ENCODE assay signal across 8 mouse cellular contexts in genomic region chr5:115614948-115615347, GRCm38 (mm10). TPM values are rescaled to one million over a fixed set of nuclear protein-coding genes. Genes with fewer than 3 reads are reported as not detected.
DNase-seq lines count a peak whose midpoint lies in the region; ATAC-seq and TF ChIP-seq lines count a peak whose summit lies in the region.

No protein-coding gene starts in this region.

- ATAC-seq in forebrain, embryonic 12.5 days (ENCODE audit: low FRiP score): no peak

- H3K4me1 ChIP-seq in forebrain, embryonic 10.5 days: no peaks in the 10 kb centered on the region
- H3K4me1 ChIP-seq in forebrain, embryonic 12.5 days: no peaks in the 10 kb centered on the region
- H3K4me1 ChIP-seq in thymus, adult 2 months (replicated peaks; ENCODE audit: control insufficient read depth, insufficient read depth, low read length): no peaks in the 10 kb centered on the region
- no peaks in the 10 kb centered on the region for H3K4me1 ChIP-seq in liver, adult 2 months (ENCODE audit: control insufficient read depth, insufficient read depth, low read length)
- H3K4me1 ChIP-seq in small intestine, adult 2 months (ENCODE audit: control insufficient read depth, insufficient read depth, insufficient read length, low read length): peaks cover 5% of the 10 kb centered on the region; the same call in 1 of the 2 replicates

- no peaks in the 10 kb centered on the region for H3K27me3 ChIP-seq in forebrain, embryonic 10.5 days (ENCODE audit: poor library complexity, severe bottlenecking)
- H3K27me3 ChIP-seq in forebrain, embryonic 12.5 days: no peaks in the 10 kb centered on the region
- no peaks in the 10 kb centered on the region for H3K27me3 ChIP-seq in thymus, adult 2 months (ENCODE audit: control insufficient read depth, insufficient read depth, low read length)
- no peaks in the 10 kb centered on the region for H3K27me3 ChIP-seq in liver, adult 2 months (ENCODE audit: control insufficient read depth, insufficient read depth, low read length)
- no peaks in the 10 kb centered on the region for H3K27me3 ChIP-seq in small intestine, adult 2 months (ENCODE audit: control insufficient read depth, insufficient read depth, low read length)

- peak; percentile 44 for DNase-seq in forebrain, embryonic 10.5 days (ENCODE audit: extremely low spot score, low spot score)
- peak; percentile 58 for DNase-seq in thymus, adult 2 months
- DNase-seq in thymus, adult 18-20 months: no peak
- DNase-seq in forelimb bud, embryonic 11.5 days (ENCODE audit: low read depth, low spot score): peak; percentile 12
- peak; percentile 51 for DNase-seq in liver, adult 2 months (ENCODE audit: extremely low read depth, low read depth, low spot score)
- DNase-seq in frontal cortex, postnatal 10 days (ENCODE audit: low spot score in 2 of 2): no peak

- no peak overlapping the region for H3K27ac ChIP-seq in forebrain, embryonic 10.5 days
- no peak overlapping the region for H3K27ac ChIP-seq in forebrain, embryonic 12.5 days
- no peak overlapping the region for H3K27ac ChIP-seq in thymus, adult 2 months (ENCODE audit: control insufficient read depth, insufficient read depth, low read length)
- no peak overlapping the region for H3K27ac ChIP-seq in liver, adult 2 months (replicated peaks; ENCODE audit: insufficient read depth, low read depth, low read length)
- H3K27ac ChIP-seq in small intestine, adult 2 months (ENCODE audit: insufficient read depth, low read depth, low read length): no peak overlapping the region

- TF ChIP-seq POLR2A in thymus, adult 2 months (IDR thresholded peaks at IDR 0.05; ENCODE audit: control insufficient read depth, extremely low read depth, insufficient read depth, low read length, poor library complexity): no peak
- no peak for TF ChIP-seq POLR2A in liver, adult 2 months (IDR thresholded peaks at IDR 0.05; ENCODE audit: extremely low read depth, insufficient read depth, low read length)
- no peak for TF ChIP-seq POLR2A in small intestine, adult 2 months (IDR thresholded peaks at IDR 0.05; ENCODE audit: low read depth, low read length)

- no peaks in the 10 kb centered on the region for H3K79me2 ChIP-seq in liver, adult 2 months (ENCODE audit: control insufficient read depth, insufficient read depth, low read length)

- peaks cover 100% of the 10 kb centered on the region for H3K36me3 ChIP-seq in forebrain, embryonic 10.5 days (replicated peaks)
- H3K36me3 ChIP-seq in forebrain, embryonic 12.5 days (replicated peaks): peaks cover 100% of the 10 kb centered on the region
- peaks cover 43% of the 10 kb centered on the region for H3K36me3 ChIP-seq in thymus, adult 2 months (ENCODE audit: control insufficient read depth, insufficient read depth, low read length)
- H3K36me3 ChIP-seq in liver, adult 2 months (ENCODE audit: control insufficient read depth, insufficient read depth, low read length): peaks cover 15% of the 10 kb centered on the region
- H3K36me3 ChIP-seq in small intestine, adult 2 months (ENCODE audit: control insufficient read depth, insufficient read depth, low read length): peaks cover 80% of the 10 kb centered on the region

- no peak overlapping the region for H3K9ac ChIP-seq in forebrain, embryonic 12.5 days
- no peak overlapping the region for H3K9ac ChIP-seq in liver, adult 2 months (ENCODE audit: low read depth, low read length)

- no peak overlapping the region for H3K4me2 ChIP-seq in forebrain, embryonic 12.5 days

- H3K9me3 ChIP-seq in forebrain, embryonic 10.5 days: no peaks in the 10 kb centered on the region
- H3K9me3 ChIP-seq in forebrain, embryonic 12.5 days: no peaks in the 10 kb centered on the region

- 87% methylated on average over 7 of the region's 7 CpGs for WGBS in forebrain, embryonic 10.5 days
- WGBS in forebrain, embryonic 12.5 days: 84% methylated on average over 7 of the region's 7 CpGs
- 91% methylated on average over 7 of the region's 7 CpGs for WGBS in thymus, adult 2 months
- 60% methylated on average over 7 of the region's 7 CpGs for WGBS in liver, adult 2 months
- WGBS in small intestine, adult 2 months: 68% methylated on average over 7 of the region's 7 CpGs

- TF ChIP-seq CTCF in thymus, adult 2 months (IDR thresholded peaks at IDR 0.05; ENCODE audit: borderline replicate concordance, control insufficient read depth, extremely low read depth, insufficient read depth, low read length, poor library complexity): peak; percentile 81
- TF ChIP-seq CTCF in liver, adult 2 months (IDR thresholded peaks at IDR 0.05; ENCODE audit: low read depth, low read length): peak; percentile 79
- TF ChIP-seq CTCF in small intestine, adult 2 months (IDR thresholded peaks at IDR 0.05; ENCODE audit: extremely low read depth, insufficient read length, insufficient replicate concordance, low read depth, low read length): peak; percentile 52; the same call in 1 of the 2 replicates

- H3K4me3 ChIP-seq in forebrain, embryonic 10.5 days: no peak overlapping the region
- no peak overlapping the region for H3K4me3 ChIP-seq in forebrain, embryonic 12.5 days (replicated peaks)
- H3K4me3 ChIP-seq in thymus, adult 2 months (ENCODE audit: control insufficient read depth, insufficient read depth, low read length): no peak overlapping the region
- H3K4me3 ChIP-seq in liver, adult 2 months (ENCODE audit: insufficient read depth, low read depth, low read length): no peak overlapping the region
- H3K4me3 ChIP-seq in small intestine, adult 2 months (ENCODE audit: low read depth, low read length): no peak overlapping the region

RNA-seq across cellular contexts. Expression of gene Rab35, which starts 16.8 kb away (rescaled TPM):
- 11.2 and 12.4 TPM in 2 replicates for polyA plus RNA-seq in forebrain, embryonic 10.5 days (2016; fragmentation: Nextera tagmentation; extraction: Ambion mirVana)
- polyA plus RNA-seq in forebrain, embryonic 12.5 days (2016; fragmentation: Nextera tagmentation; extraction: Ambion mirVana): 16.1 and 16.7 TPM in 2 replicates
- polyA plus RNA-seq in thymus, adult 2 months (2012; rRNA removed): 129 and 130 TPM in 2 replicates
- total RNA-seq in liver, adult 2 months (2014; rRNA removed): 5.5 and 7.0 TPM in 2 replicates
- polyA plus RNA-seq in liver, adult 2 months (2012; rRNA removed): 20.1 and 21.3 TPM in 2 replicates
- polyA plus RNA-seq in small intestine, adult 2 months (2012; rRNA removed): 28.4 and 50.8 TPM in 2 replicates

RNA-seq across cellular contexts. Expression of gene Gcn1l1, which starts 49.9 kb away (rescaled TPM):
- polyA plus RNA-seq in forebrain, embryonic 10.5 days (2016; fragmentation: Nextera tagmentation; extraction: Ambion mirVana): 64.9 and 66.1 TPM in 2 replicates
- 60.4 and 67.4 TPM in 2 replicates for polyA plus RNA-seq in forebrain, embryonic 12.5 days (2016; fragmentation: Nextera tagmentation; extraction: Ambion mirVana)
- polyA plus RNA-seq in thymus, adult 2 months (2012; rRNA removed): 87.8 and 109 TPM in 2 replicates
- total RNA-seq in liver, adult 2 months (2014; rRNA removed): 14.8 and 18.3 TPM in 2 replicates
- 23.2 and 28.8 TPM in 2 replicates for polyA plus RNA-seq in liver, adult 2 months (2012; rRNA removed)
- polyA plus RNA-seq in small intestine, adult 2 months (2012; rRNA removed): 26.4 and 30.7 TPM in 2 replicates

RNA-seq across cellular contexts. Expression of gene Rplp0, which starts 55.7 kb away (rescaled TPM):
- 1,454 and 1,463 TPM in 2 replicates for polyA plus RNA-seq in forebrain, embryonic 10.5 days (2016; fragmentation: Nextera tagmentation; extraction: Ambion mirVana)
- polyA plus RNA-seq in forebrain, embryonic 12.5 days (2016; fragmentation: Nextera tagmentation; extraction: Ambion mirVana): 860 and 944 TPM in 2 replicates
- 3,356 and 3,688 TPM in 2 replicates for polyA plus RNA-seq in thymus, adult 2 months (2012; rRNA removed)
- 709 and 835 TPM in 2 replicates for total RNA-seq in liver, adult 2 months (2014; rRNA removed)
- 607 and 623 TPM in 2 replicates for polyA plus RNA-seq in liver, adult 2 months (2012; rRNA removed)
- polyA plus RNA-seq in small intestine, adult 2 months (2012; rRNA removed): 1,193 and 2,017 TPM in 2 replicates

Comparison
In these comparisons a context has a peak if more than half of its experiments do, and no peak if none do; other contexts are left out.
1. DNase-seq: peak in forebrain, embryonic 10.5 days (single experiment), thymus, adult 2 months (single experiment), forelimb bud, embryonic 11.5 days (single experiment) and liver, adult 2 months (single experiment); none in thymus, adult 18-20 months (0 of 2) and frontal cortex, postnatal 10 days (0 of 2).
2. Peak in every context shown above with its lines, with median percentiles within 50 percentile points of each other: CTCF ChIP-seq.